Mouse (Mus musculus): ENCODE measurements around the gene Rlbp1. TPM values are rescaled to one million over a fixed set of nuclear protein-coding genes. Genes with fewer than 3 reads are reported as not detected.
A peak's percentile ranks its signal among the peaks of the same experiment; 100 is the strongest.

Gene Rlbp1
- total RNA-seq (2017) = not detected in 2 replicates

- ATAC-seq (replicated peaks in 1 of 2; ENCODE audit: insufficient read depth in 1 of 2, low FRiP score in 2 of 2, low TSS enrichment in 1 of 2, low read depth in 1 of 2, poor library complexity in 2 of 2, severe bottlenecking in 2 of 2) = no peak
Observed at GRCm38 (mm10) chr7:79386422-79387133, at the start of gene Rlbp1. Gene Rlbp1 (minus strand): TSS chr7:79387048.

- no peak for ATAC-seq (replicated peaks in 1 of 2; ENCODE audit: insufficient read depth in 1 of 2, low FRiP score in 2 of 2, low TSS enrichment in 1 of 2, low read depth in 1 of 2, poor library complexity in 2 of 2, severe bottlenecking in 2 of 2)
Observed at GRCm38 (mm10) chr7:79428243-79428642, 41.4 kb upstream of the Rlbp1 start.

GRCm38 (mm10) chr7:79425804-79426203, 39.0 kb upstream of the Rlbp1 start:
- no peak for ATAC-seq (replicated peaks in 1 of 2; ENCODE audit: insufficient read depth in 1 of 2, low FRiP score in 2 of 2, low TSS enrichment in 1 of 2, low read depth in 1 of 2, poor library complexity in 2 of 2, severe bottlenecking in 2 of 2)

- no peak for ATAC-seq (replicated peaks in 1 of 2; ENCODE audit: insufficient read depth in 1 of 2, low FRiP score in 2 of 2, low TSS enrichment in 1 of 2, low read depth in 1 of 2, poor library complexity in 2 of 2, severe bottlenecking in 2 of 2)
Observed at GRCm38 (mm10) chr7:79422876-79423275, 36.0 kb upstream of the Rlbp1 start.

- no peak for ATAC-seq (replicated peaks in 1 of 2; ENCODE audit: insufficient read depth in 1 of 2, low FRiP score in 2 of 2, low TSS enrichment in 1 of 2, low read depth in 1 of 2, poor library complexity in 2 of 2, severe bottlenecking in 2 of 2)
Observed at GRCm38 (mm10) chr7:79419950-79420349, 33.1 kb upstream of the Rlbp1 start.

GRCm38 (mm10) chr7:79414449-79415375, 27.9 kb upstream of the Rlbp1 start:
- no peak for ATAC-seq (replicated peaks in 1 of 2; ENCODE audit: insufficient read depth in 1 of 2, low FRiP score in 2 of 2, low TSS enrichment in 1 of 2, low read depth in 1 of 2, poor library complexity in 2 of 2, severe bottlenecking in 2 of 2)

GRCm38 (mm10) chr7:79400296-79400695, 13.4 kb upstream of the Rlbp1 start:
- no peak for ATAC-seq (replicated peaks in 1 of 2; ENCODE audit: insufficient read depth in 1 of 2, low FRiP score in 2 of 2, low TSS enrichment in 1 of 2, low read depth in 1 of 2, poor library complexity in 2 of 2, severe bottlenecking in 2 of 2)

GRCm38 (mm10) chr7:79398971-79399370, 12.1 kb upstream of the Rlbp1 start:
- no peak for ATAC-seq (replicated peaks in 1 of 2; ENCODE audit: insufficient read depth in 1 of 2, low FRiP score in 2 of 2, low TSS enrichment in 1 of 2, low read depth in 1 of 2, poor library complexity in 2 of 2, severe bottlenecking in 2 of 2)

- no peak for ATAC-seq (replicated peaks in 1 of 2; ENCODE audit: insufficient read depth in 1 of 2, low FRiP score in 2 of 2, low TSS enrichment in 1 of 2, low read depth in 1 of 2, poor library complexity in 2 of 2, severe bottlenecking in 2 of 2)
Observed at GRCm38 (mm10) chr7:79398426-79398825, 11.6 kb upstream of the Rlbp1 start.

- peak; percentile 82 for ATAC-seq (replicated peaks in 1 of 2; ENCODE audit: insufficient read depth in 1 of 2, low FRiP score in 2 of 2, low TSS enrichment in 1 of 2, low read depth in 1 of 2, poor library complexity in 2 of 2, severe bottlenecking in 2 of 2)
Observed at GRCm38 (mm10) chr7:79397446-79397963, 10.7 kb upstream of the Rlbp1 start.

- ATAC-seq (replicated peaks in 1 of 2; ENCODE audit: insufficient read depth in 1 of 2, low FRiP score in 2 of 2, low TSS enrichment in 1 of 2, low read depth in 1 of 2, poor library complexity in 2 of 2, severe bottlenecking in 2 of 2) = no peak
Observed at GRCm38 (mm10) chr7:79395186-79395585, 8.3 kb upstream of the Rlbp1 start.

GRCm38 (mm10) chr7:79394666-79395065, 7.8 kb upstream of the Rlbp1 start:
- no peak for ATAC-seq (replicated peaks in 1 of 2; ENCODE audit: insufficient read depth in 1 of 2, low FRiP score in 2 of 2, low TSS enrichment in 1 of 2, low read depth in 1 of 2, poor library complexity in 2 of 2, severe bottlenecking in 2 of 2)

GRCm38 (mm10) chr7:79393924-79394323, 7.1 kb upstream of the Rlbp1 start:
- ATAC-seq (replicated peaks in 1 of 2; ENCODE audit: insufficient read depth in 1 of 2, low FRiP score in 2 of 2, low TSS enrichment in 1 of 2, low read depth in 1 of 2, poor library complexity in 2 of 2, severe bottlenecking in 2 of 2) = no peak

- ATAC-seq (replicated peaks in 1 of 2; ENCODE audit: insufficient read depth in 1 of 2, low FRiP score in 2 of 2, low TSS enrichment in 1 of 2, low read depth in 1 of 2, poor library complexity in 2 of 2, severe bottlenecking in 2 of 2) = 0 out of 4 replicates have a peak, but pooled peaks of 1 of the 2 experiments have one; percentile 23
Observed at GRCm38 (mm10) chr7:79392860-79393513, 6.1 kb upstream of the Rlbp1 start.

- peak; percentile 90 to 91 for ATAC-seq (replicated peaks in 1 of 2; ENCODE audit: insufficient read depth in 1 of 2, low FRiP score in 2 of 2, low TSS enrichment in 1 of 2, low read depth in 1 of 2, poor library complexity in 2 of 2, severe bottlenecking in 2 of 2)
Observed at GRCm38 (mm10) chr7:79391883-79392649, 5.2 kb upstream of the Rlbp1 start, which contains the start of gene Fanci. Gene Fanci (plus strand): TSS chr7:79391929.

- ATAC-seq (replicated peaks in 1 of 2; ENCODE audit: insufficient read depth in 1 of 2, low FRiP score in 2 of 2, low TSS enrichment in 1 of 2, low read depth in 1 of 2, poor library complexity in 2 of 2, severe bottlenecking in 2 of 2) = peak in 1 of 2 experiments; percentile 9; a peak in 1 of 4 replicates
Observed at GRCm38 (mm10) chr7:79391471-79391870, 4.6 kb upstream of the Rlbp1 start.

All from hematopoietic stem cell, adult 5-6 weeks (primary cell).